Mouse (Mus musculus) kidney, embryonic 16.5 days (tissue): Measurements from ENCODE around the gene Gm34653. TPM values are rescaled to one million over a fixed set of nuclear protein-coding genes. Genes with fewer than 3 reads are reported as not detected.
A peak's percentile ranks its signal among the peaks of the same experiment; 100 is the strongest.
"Not testable (repeated sequence)": the region's sequence is repeated elsewhere in the genome, so short reads cannot be mapped to it uniquely, and the experiment has no call there.

Experiments used
- ATAC-seq: fragments of 200-750 bp; cut with Nextera tagmentation; 2 replicates; pipeline ENCODE4 v1.8.0; 2017; ENCODE audit warnings: moderate TSS enrichment; ENCODE audit not compliant: low FRiP score, low TSS enrichment
- H3K27ac ChIP-seq: fragments of 300-500 bp; sonication (generic); 2 replicates; pipeline ENCODE4 v1.5.1; 2014; ENCODE audit warnings: low read length
- H3K27me3 ChIP-seq: fragments of 300-500 bp; sonication (generic); 2 replicates; pipeline ENCODE4 v1.6.1; 2014; ENCODE audit warnings: low read length, control low read depth, mixed read lengths; ENCODE audit not compliant: insufficient read depth
- H3K36me3 ChIP-seq: fragments of 300-500 bp; sonication (generic); 2 replicates; pipeline ENCODE4 v1.6.1; 2014; ENCODE audit warnings: low read length, control low read depth, mixed read lengths; ENCODE audit not compliant: insufficient read depth
- H3K4me1 ChIP-seq: fragments of 300-500 bp; sonication (generic); 2 replicates; pipeline ENCODE4 v1.6.1; 2014; ENCODE audit warnings: low read length, control low read depth, mixed read lengths; ENCODE audit not compliant: insufficient read depth
- H3K4me2 ChIP-seq: fragments of 300-500 bp; sonication (generic); replicated peaks from 2 replicates; pipeline ENCODE4 v1.6.1; 2014; ENCODE audit warnings: low read depth, low read length
- H3K4me3 ChIP-seq: fragments of 300-500 bp; sonication (generic); 2 replicates; pipeline ENCODE4 v1.5.1; 2014; ENCODE audit warnings: mild to moderate bottlenecking, low read length
- H3K9ac ChIP-seq: fragments of 300-500 bp; sonication (generic); replicated peaks from 2 replicates; pipeline ENCODE4 v1.6.1; 2014; ENCODE audit warnings: low read length
- H3K9me3 ChIP-seq: fragments of 300-500 bp; sonication (generic); 2 replicates; pipeline ENCODE4 v1.6.1; 2016; ENCODE audit warnings: low read length, control low read depth
- WGBS: fragments of 180-500 bp; shearing (Covaris S2); extraction: QIAGEN DNeasy Blood & Tissue Kit; methylation state at CpG from one replicate; pipeline ENCODE4 v1.1.7; 2014; 5-methylcytosine and 5-hydroxymethylcytosine counted together
- polyA plus RNA-seq: library from polyadenylated mRNA; unstranded; fragments of >200 nt; fragmentation: Nextera tagmentation; extraction: Ambion mirVana; gene quantifications from 2 replicates; pipeline ENCODE4 v1.2.1, GENCODE M21; 2015

Gene Gm34653
- 0.10 TPM in 1 of 2 replicates, not detected in the other for polyA plus RNA-seq

GRCm38 (mm10) chr2:34832766-34833457, at the start of gene Gm34653:
Gene Gm34653 (plus strand): TSS chr2:34833007.
- ATAC-seq = not testable (repeated sequence)
- 74% methylated on average over 11 of the region's 11 CpGs for WGBS

GRCm38 (mm10) chr2:34783064-34784020, 49.5 kb upstream of the Gm34653 start:
- WGBS = 93% methylated on average over 14 of the region's 14 CpGs
- Histone ChIP-seq H3K27ac (no peak overlapping the region), H3K27me3 (no peaks in the 10 kb centered on the region), H3K9ac (no peak overlapping the region), H3K36me3 (peaks cover 55% of the 10 kb centered on the region), H3K4me2 (no peak overlapping the region), H3K4me1 (no peaks in the 10 kb centered on the region), H3K4me3 (no peak overlapping the region), H3K9me3 (no peaks in the 10 kb centered on the region)
- ATAC-seq = no peak

More at GRCm38 (mm10) chr2:34832766-34833457, at the start of gene Gm34653:
- not testable (repeated sequence) for H3K27me3 ChIP-seq, H3K9ac ChIP-seq, H3K9me3 ChIP-seq, H3K27ac ChIP-seq, H3K4me2 ChIP-seq, H3K4me3 ChIP-seq, H3K4me1 ChIP-seq, H3K36me3 ChIP-seq

- H3K36me3 ChIP-seq = peaks cover 50% of the 10 kb centered on the region
- H3K27ac ChIP-seq = no peak overlapping the region
- H3K27me3 ChIP-seq = no peaks in the 10 kb centered on the region
- H3K4me1 ChIP-seq = no peaks in the 10 kb centered on the region
- H3K4me2 ChIP-seq = no peak overlapping the region
- no peaks in the 10 kb centered on the region for H3K9me3 ChIP-seq
- 80% methylated on average over 2 of the region's 2 CpGs for WGBS
- no peak for ATAC-seq
- no peak overlapping the region for H3K9ac ChIP-seq
- no peak overlapping the region for H3K4me3 ChIP-seq
These were observed 48.7 kb upstream of the Gm34653 start for GRCm38 (mm10) chr2:34784085-34784484.

GRCm38 (mm10) chr2:34790282-34790681, 42.5 kb upstream of the Gm34653 start:
- Histone ChIP-seq H3K4me2 (no peak overlapping the region), H3K27me3 (no peaks in the 10 kb centered on the region), H3K9me3 (no peaks in the 10 kb centered on the region), H3K4me3 (no peak overlapping the region), H3K9ac (no peak overlapping the region), H3K36me3 (peaks cover 25% of the 10 kb centered on the region), H3K27ac (no peak overlapping the region), H3K4me1 (no peaks in the 10 kb centered on the region)
- no peak for ATAC-seq
- 93% methylated on average over 8 of the region's 8 CpGs for WGBS

GRCm38 (mm10) chr2:34792543-34792942, 40.3 kb upstream of the Gm34653 start:
- H3K9me3 ChIP-seq, H3K4me2 ChIP-seq, H3K9ac ChIP-seq, H3K4me1 ChIP-seq, H3K27me3 ChIP-seq, ATAC-seq, H3K4me3 ChIP-seq, H3K27ac ChIP-seq: not testable (repeated sequence)
- 82% methylated on average over 2 of the region's 2 CpGs for WGBS
- H3K36me3 ChIP-seq = peaks cover 20% of the 10 kb centered on the region

- H3K4me3 ChIP-seq = no peak overlapping the region
- H3K9me3 ChIP-seq = no peaks in the 10 kb centered on the region
- H3K9ac ChIP-seq = no peak overlapping the region
- no peak overlapping the region for H3K27ac ChIP-seq
- H3K4me1 ChIP-seq = peaks cover 6% of the 10 kb centered on the region; the same call in 1 of the 2 replicates
- no peak for ATAC-seq
- WGBS = 97% methylated on average over 2 of the region's 2 CpGs
- H3K4me2 ChIP-seq = no peak overlapping the region
- no peaks in the 10 kb centered on the region for H3K27me3 ChIP-seq
- peaks cover 20% of the 10 kb centered on the region for H3K36me3 ChIP-seq
These were observed 38.3 kb upstream of the Gm34653 start for GRCm38 (mm10) chr2:34794511-34794910.

- Histone ChIP-seq H3K4me2 (no peak overlapping the region), H3K9me3 (no peaks in the 10 kb centered on the region), H3K9ac (no peak overlapping the region), H3K36me3 (peaks cover 18% of the 10 kb centered on the region), H3K4me1 (peaks cover 13% of the 10 kb centered on the region; the same call in 1 of the 2 replicates), H3K4me3 (no peak overlapping the region), H3K27me3 (no peaks in the 10 kb centered on the region), H3K27ac (no peak overlapping the region)
- 94% methylated on average over 7 of the region's 7 CpGs for WGBS
- ATAC-seq = no peak
These were observed 37.4 kb upstream of the Gm34653 start for GRCm38 (mm10) chr2:34795426-34795825.

GRCm38 (mm10) chr2:34799357-34800256, 33.2 kb upstream of the Gm34653 start, which contains the start of gene Rabepk:
Gene Rabepk (minus strand): TSS chr2:34799912.
- 4% methylated on average over 44 of the region's 44 CpGs for WGBS
- Histone ChIP-seq H3K27ac (peak within 1 kb of the TSS; percentile 88), H3K9ac (peak within 1 kb of the TSS; percentile 80), H3K4me1 (peaks cover 26% of the 10 kb centered on the region), H3K9me3 (no peaks in the 10 kb centered on the region), H3K36me3 (peaks cover 6% of the 10 kb centered on the region; the same call in 1 of the 2 replicates), H3K27me3 (no peaks in the 10 kb centered on the region), H3K4me3 (peak within 1 kb of the TSS; percentile 73), H3K4me2 (peak within 1 kb of the TSS; percentile 50)
- peak; percentile 86 for ATAC-seq

GRCm38 (mm10) chr2:34800371-34800770, 32.4 kb upstream of the Gm34653 start:
- Histone ChIP-seq H3K9me3 (no peaks in the 10 kb centered on the region), H3K9ac (no peak overlapping the region), H3K4me1 (peaks cover 27% of the 10 kb centered on the region), H3K27ac (peak overlapping the region; percentile 17; the same call in 1 of the 2 replicates), H3K4me2 (peak overlapping the region; percentile 50), H3K36me3 (no peaks in the 10 kb centered on the region; the same call in 1 of the 2 replicates), H3K27me3 (no peaks in the 10 kb centered on the region), H3K4me3 (peak overlapping the region; percentile 73; the same call in 1 of the 2 replicates)
- ATAC-seq = no peak
- 80% methylated on average over 7 of the region's 7 CpGs for WGBS
